Comparison of ENCODE assay signal across 14 mouse cellular contexts in genomic region chr1:60646828-60647227, GRCm38 (mm10).
"Had no signal": no experiment of that assay in that cellular context is flagged by ENCODE, and none has a peak within 500 bp of the region (broad histone marks: within the 10 kb centered on the region; RNA-seq: fewer than 3 reads in every experiment).

No protein-coding gene starts in this region.

- H3K4me2 ChIP-seq: neural tube, embryonic 13.5 days; stomach, embryonic 15.5 days had no signal

- H3K9ac ChIP-seq: neural tube, embryonic 13.5 days; stomach, embryonic 15.5 days had no signal

- H3K36me3 ChIP-seq: neural tube, embryonic 13.5 days; stomach, embryonic 15.5 days had no signal

- H3K27me3 ChIP-seq: neural tube, embryonic 13.5 days; stomach, embryonic 15.5 days had no signal

- H3K4me3 ChIP-seq: neural tube, embryonic 13.5 days; stomach, embryonic 15.5 days had no signal

- DNase-seq: right cerebral cortex, adult 18-20 months; right cerebral cortex, postnatal 14 days; right cerebral cortex, postnatal 25 days; right cerebral cortex, postnatal 4 days; spleen, adult 18-20 months; thymus, adult 18-20 months; thymus, adult 2 months; thymus, postnatal 14 days; thymus, postnatal 25 days; thymus, postnatal 36 days; thymus, postnatal 4 days had no signal

- H3K4me1 ChIP-seq: stomach, embryonic 15.5 days had no signal

- H3K9me3 ChIP-seq: neural tube, embryonic 13.5 days; stomach, embryonic 15.5 days had no signal

- H3K27ac ChIP-seq: neural tube, embryonic 13.5 days; stomach, embryonic 15.5 days; stomach, postnatal 0 days had no signal
